Mouse (Mus musculus): ENCODE measurements around the gene Trim31. TPM values are rescaled to one million over a fixed set of nuclear protein-coding genes. Genes with fewer than 3 reads are reported as not detected.

Trim31 gene
- total and polyA plus RNA-seq, 2 experiments from 2014 or later = not detected

DNA sequence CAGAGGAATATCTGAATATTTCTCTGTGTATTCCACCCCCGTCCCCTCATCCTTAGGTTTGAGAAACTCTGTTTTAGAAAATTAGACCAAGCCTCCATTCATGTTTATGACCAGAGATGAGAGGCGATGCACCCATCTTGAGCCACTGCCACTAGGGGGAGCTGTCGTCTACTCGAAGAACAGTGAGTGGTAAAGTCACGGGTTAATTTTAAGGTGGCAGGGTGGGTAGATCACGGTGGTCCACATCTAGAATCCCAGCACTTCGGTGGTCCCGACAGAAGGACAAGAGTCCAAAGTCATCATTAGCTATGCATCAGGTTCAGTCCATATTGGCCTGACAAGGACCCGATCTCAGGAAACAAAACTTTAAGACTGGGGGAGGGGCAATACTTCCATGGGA, 17.2 kb downstream of the Trim31 start:
- H3K4me1 ChIP-seq (ENCODE audit: insufficient read depth, low read length) = no peaks in the 10 kb centered on the region
- H3K4me3 ChIP-seq (ENCODE audit: low read depth, low read length) = no peak overlapping the region
- H3K36me3 ChIP-seq (ENCODE audit: insufficient read depth, low read length) = no peaks in the 10 kb centered on the region
- ATAC-seq (ENCODE audit: low FRiP score) (no peak), DNase-seq (ENCODE audit: low spot score) (peak; percentile 43)
- WGBS = 12% methylated on average over 9 of the region's 9 CpGs
- no peaks in the 10 kb centered on the region for H3K27me3 ChIP-seq (ENCODE audit: insufficient read depth, low read length)
- H3K9ac ChIP-seq (replicated peaks; ENCODE audit: low read length, poor library complexity, severe bottlenecking) = no peak overlapping the region
- peak; percentile 76 for TF ChIP-seq CTCF (IDR thresholded peaks at IDR 0.05)
- no peak overlapping the region for H3K27ac ChIP-seq (ENCODE audit: low read depth, low read length)
- no peaks in the 10 kb centered on the region for H3K9me3 ChIP-seq (ENCODE audit: low read length)
- H3K4me2 ChIP-seq (ENCODE audit: low read depth, low read length, poor library complexity, severe bottlenecking) = no peak overlapping the region

DNA sequence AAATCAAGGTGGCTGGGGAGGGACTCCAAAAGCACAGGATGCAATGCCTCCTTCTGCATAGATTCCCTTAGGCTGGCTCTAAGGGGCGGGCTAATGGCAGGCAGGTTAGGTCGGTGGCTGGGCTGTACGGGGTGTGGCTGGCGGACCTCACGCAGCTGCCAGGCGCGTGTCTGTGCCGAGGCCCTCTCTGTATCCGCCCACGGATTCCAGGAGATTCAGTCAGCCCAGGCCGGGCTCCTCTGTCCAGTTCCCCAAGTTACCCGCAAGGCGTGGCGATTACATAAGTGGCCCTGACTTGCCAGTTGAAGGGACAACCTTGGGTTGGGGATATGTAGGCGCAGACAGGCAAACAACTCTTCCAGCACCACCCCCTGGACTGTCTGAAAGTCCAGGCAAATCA, 22.3 kb downstream of the Trim31 start:
- ATAC-seq (ENCODE audit: low FRiP score) = no peak
- WGBS = 61% methylated on average over 15 of the region's 15 CpGs
- TF ChIP-seq CTCF (IDR thresholded peaks at IDR 0.05) = no peak

DNA sequence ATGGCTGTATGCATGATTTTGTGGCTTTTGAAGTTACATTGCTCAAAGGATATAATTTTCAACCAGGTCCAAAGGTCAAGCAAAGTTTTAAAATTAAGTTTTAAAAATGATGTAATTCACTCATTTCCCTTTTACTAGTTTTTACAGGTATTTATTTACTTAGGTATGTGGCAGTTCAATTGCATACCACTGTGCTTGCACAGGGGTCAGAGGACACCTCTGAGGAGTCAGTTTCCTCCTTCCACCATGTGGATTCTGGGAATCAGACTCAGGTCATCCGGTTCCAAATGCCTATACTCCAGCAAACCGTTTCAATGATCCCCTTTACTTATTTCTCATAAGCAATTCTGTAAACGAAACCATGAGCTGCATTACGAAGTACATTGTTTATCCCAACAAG, 24.8 kb downstream of the Trim31 start:
- ATAC-seq (ENCODE audit: low FRiP score) = no peak
- Histone ChIP-seq H3K4me2 (ENCODE audit: low read depth, low read length, poor library complexity, severe bottlenecking) (no peak overlapping the region), H3K27me3 (ENCODE audit: insufficient read depth, low read length) (no peaks in the 10 kb centered on the region), H3K4me1 (ENCODE audit: insufficient read depth, low read length) (no peaks in the 10 kb centered on the region), H3K4me3 (ENCODE audit: low read depth, low read length) (no peak overlapping the region), H3K9ac (replicated peaks; ENCODE audit: low read length, poor library complexity, severe bottlenecking) (no peak overlapping the region), H3K27ac (ENCODE audit: low read depth, low read length) (no peak overlapping the region), H3K9me3 (ENCODE audit: low read length) (no peaks in the 10 kb centered on the region), H3K36me3 (ENCODE audit: insufficient read depth, low read length) (no peaks in the 10 kb centered on the region)
- no peak for DNase-seq (ENCODE audit: low spot score)
- TF ChIP-seq CTCF (IDR thresholded peaks at IDR 0.05) = no peak
- 91% methylated on average over 4 of the region's 4 CpGs for WGBS

More for the DNA sequence above, 22.3 kb downstream of the Trim31 start:
- no peaks in the 10 kb centered on the region for H3K9me3 ChIP-seq (ENCODE audit: low read length)
- H3K27ac ChIP-seq (ENCODE audit: low read depth, low read length) = no peak overlapping the region
- no peaks in the 10 kb centered on the region for H3K27me3 ChIP-seq (ENCODE audit: insufficient read depth, low read length)
- no peaks in the 10 kb centered on the region for H3K36me3 ChIP-seq (ENCODE audit: insufficient read depth, low read length)
- no peak overlapping the region for H3K4me3 ChIP-seq (ENCODE audit: low read depth, low read length)
- H3K9ac ChIP-seq (replicated peaks; ENCODE audit: low read length, poor library complexity, severe bottlenecking) = no peak overlapping the region
- no peaks in the 10 kb centered on the region for H3K4me1 ChIP-seq (ENCODE audit: insufficient read depth, low read length)
- no peak overlapping the region for H3K4me2 ChIP-seq (ENCODE audit: low read depth, low read length, poor library complexity, severe bottlenecking)
- no peak for DNase-seq (ENCODE audit: low spot score)

DNA sequence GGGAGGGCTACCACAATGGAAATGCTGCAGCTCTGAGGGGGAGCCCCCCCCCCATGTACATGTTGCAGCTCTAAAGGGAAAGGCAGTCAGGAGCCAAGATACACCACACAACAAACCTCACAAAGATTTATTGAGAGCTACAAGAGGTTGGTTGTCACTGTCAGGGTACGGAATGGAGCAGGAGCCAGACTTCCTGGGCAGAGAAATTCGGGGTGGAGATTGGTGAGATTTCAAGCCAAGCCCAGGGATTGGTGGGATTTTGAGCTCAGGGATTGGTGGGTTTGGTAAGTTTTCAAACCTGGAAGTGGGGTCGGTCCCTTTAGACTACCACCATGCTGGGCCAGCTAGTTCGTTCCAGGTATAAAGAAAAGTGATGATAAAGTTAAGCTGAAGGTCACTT, 25.6 kb downstream of the Trim31 start:
- no peak overlapping the region for H3K9ac ChIP-seq (replicated peaks; ENCODE audit: low read length, poor library complexity, severe bottlenecking)
- H3K9me3 ChIP-seq (ENCODE audit: low read length) = no peaks in the 10 kb centered on the region
- 70% methylated on average over 4 of the region's 4 CpGs for WGBS
- H3K4me2 ChIP-seq (ENCODE audit: low read depth, low read length, poor library complexity, severe bottlenecking) = no peak overlapping the region
- TF ChIP-seq CTCF (IDR thresholded peaks at IDR 0.05) = no peak
- DNase-seq (ENCODE audit: low spot score) (no peak), ATAC-seq (ENCODE audit: low FRiP score) (no peak)
- H3K36me3 ChIP-seq (ENCODE audit: insufficient read depth, low read length) = no peaks in the 10 kb centered on the region
- H3K4me3 ChIP-seq (ENCODE audit: low read depth, low read length) = no peak overlapping the region
- no peak overlapping the region for H3K27ac ChIP-seq (ENCODE audit: low read depth, low read length)
- no peaks in the 10 kb centered on the region for H3K27me3 ChIP-seq (ENCODE audit: insufficient read depth, low read length)
- no peaks in the 10 kb centered on the region for H3K4me1 ChIP-seq (ENCODE audit: insufficient read depth, low read length)

DNA sequence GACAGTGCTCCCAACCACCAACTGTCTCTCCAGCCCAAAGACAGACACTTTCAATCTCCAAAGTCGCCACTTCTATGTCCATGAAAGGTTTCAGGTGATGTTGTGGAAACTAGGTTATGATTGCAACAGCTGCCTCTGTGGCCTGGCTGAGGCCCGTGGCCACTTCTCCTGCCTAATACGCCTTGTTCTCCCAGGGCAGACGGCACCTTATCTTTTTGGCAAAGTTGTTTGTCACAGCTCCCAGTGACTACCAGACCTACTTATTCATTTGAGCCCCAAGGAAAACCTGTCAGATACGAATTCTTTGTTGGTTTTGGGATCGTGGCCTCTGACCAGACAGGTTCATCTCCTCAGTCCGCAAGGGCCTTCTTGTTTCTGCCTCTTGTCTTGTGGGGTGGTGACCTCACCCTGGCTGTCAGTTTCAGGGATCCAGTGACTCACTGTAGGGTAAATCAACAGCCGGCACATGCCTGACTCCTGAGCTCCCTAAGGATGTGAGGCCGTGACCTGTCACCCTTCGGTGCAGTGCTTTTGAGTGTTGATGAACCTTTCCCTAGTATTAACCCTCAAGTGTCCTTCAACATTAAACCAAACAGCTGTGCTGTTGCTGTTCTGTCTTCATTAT, 29.7 kb downstream of the Trim31 start:
- no peak overlapping the region for H3K27ac ChIP-seq (ENCODE audit: low read depth, low read length)
- H3K9me3 ChIP-seq (ENCODE audit: low read length) = no peaks in the 10 kb centered on the region
- ATAC-seq (ENCODE audit: low FRiP score) (no peak), DNase-seq (ENCODE audit: low spot score) (no peak)
- no peaks in the 10 kb centered on the region for H3K4me1 ChIP-seq (ENCODE audit: insufficient read depth, low read length)
- no peaks in the 10 kb centered on the region for H3K36me3 ChIP-seq (ENCODE audit: insufficient read depth, low read length)
- H3K27me3 ChIP-seq (ENCODE audit: insufficient read depth, low read length) = no peaks in the 10 kb centered on the region
- TF ChIP-seq CTCF (IDR thresholded peaks at IDR 0.05) = no peak
- no peak overlapping the region for H3K4me2 ChIP-seq (ENCODE audit: low read depth, low read length, poor library complexity, severe bottlenecking)
- WGBS = 71% methylated on average over 10 of the region's 10 CpGs
- no peak overlapping the region for H3K9ac ChIP-seq (replicated peaks; ENCODE audit: low read length, poor library complexity, severe bottlenecking)
- H3K4me3 ChIP-seq (ENCODE audit: low read depth, low read length) = no peak overlapping the region

DNA sequence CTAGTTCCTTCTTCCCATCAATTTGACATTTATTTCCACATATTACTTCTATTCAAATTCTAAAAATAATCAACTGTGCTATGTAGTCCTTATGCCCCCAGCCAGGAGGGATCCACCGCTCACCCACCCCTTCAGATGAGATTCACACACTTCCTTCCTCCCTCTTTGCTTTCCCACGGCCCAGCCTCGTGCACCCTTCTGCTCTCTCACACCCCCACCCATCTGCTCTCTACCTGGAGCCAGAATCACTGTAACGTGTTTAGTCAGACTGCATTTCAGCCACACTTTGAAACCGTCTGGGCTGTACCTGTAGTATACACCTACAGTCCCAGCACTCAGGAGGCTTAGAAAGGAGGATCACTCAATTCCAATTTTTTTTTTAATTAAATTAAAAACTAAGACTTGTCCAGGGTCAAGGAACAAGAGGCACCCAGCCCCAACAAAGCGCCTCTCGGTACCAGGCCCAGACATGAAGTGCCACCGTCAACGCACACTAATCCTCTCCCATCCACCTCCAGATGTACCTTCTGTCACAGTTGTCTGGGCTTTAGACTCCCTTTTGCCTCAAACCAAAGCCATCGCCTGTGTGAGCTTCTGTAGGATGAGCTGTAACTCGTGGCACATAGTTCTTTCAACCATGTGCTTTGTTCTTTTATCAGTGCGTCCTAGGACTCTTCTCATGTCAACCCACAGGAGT, 31.5 kb downstream of the Trim31 start:
- no peak for ATAC-seq (ENCODE audit: low FRiP score)
- no peak overlapping the region for H3K4me2 ChIP-seq (ENCODE audit: low read depth, low read length, poor library complexity, severe bottlenecking)
- H3K9ac ChIP-seq (replicated peaks; ENCODE audit: low read length, poor library complexity, severe bottlenecking) = no peak overlapping the region
- H3K27ac ChIP-seq (ENCODE audit: low read depth, low read length) = no peak overlapping the region
- no peaks in the 10 kb centered on the region for H3K9me3 ChIP-seq (ENCODE audit: low read length)
- no peaks in the 10 kb centered on the region for H3K4me1 ChIP-seq (ENCODE audit: insufficient read depth, low read length)
- WGBS = 76% methylated on average over 12 of the region's 12 CpGs
- no peak for TF ChIP-seq CTCF (IDR thresholded peaks at IDR 0.05)
- DNase-seq (ENCODE audit: low spot score) = no peak
- H3K27me3 ChIP-seq (ENCODE audit: insufficient read depth, low read length) = no peaks in the 10 kb centered on the region
- H3K4me3 ChIP-seq (ENCODE audit: low read depth, low read length) = no peak overlapping the region
- no peaks in the 10 kb centered on the region for H3K36me3 ChIP-seq (ENCODE audit: insufficient read depth, low read length)
